Mouse (Mus musculus) gastrocnemius, postnatal 36 days (tissue): Measurements from ENCODE around the gene Cd59a. TPM values are rescaled to one million over a fixed set of nuclear protein-coding genes. Genes with fewer than 3 reads are reported as not detected.
"Not testable (repeated sequence)": the region's sequence is repeated elsewhere in the genome, so short reads cannot be mapped to it uniquely, and the experiment has no call there.

Experiments
- DNase-seq, 2 experiments: peaks; one replicate each; pipeline ENCODE4 v3.0.0; 2022
- intact Hi-C: fragments of 180-260 bp; cut with DNase I; formaldehyde crosslinking; loops from one replicate; pipeline ENCODE4 v1.15.1; 2025
- total RNA-seq, 2 experiments: library from RNA; stranded (reverse); gene quantifications; 2 replicates each; pipeline ENCODE4 v1.2.3; 2021

Cd59a gene
- total RNA-seq, 2 experiments from 2014 or later: 19.7 to 22.2 TPM

DNA sequence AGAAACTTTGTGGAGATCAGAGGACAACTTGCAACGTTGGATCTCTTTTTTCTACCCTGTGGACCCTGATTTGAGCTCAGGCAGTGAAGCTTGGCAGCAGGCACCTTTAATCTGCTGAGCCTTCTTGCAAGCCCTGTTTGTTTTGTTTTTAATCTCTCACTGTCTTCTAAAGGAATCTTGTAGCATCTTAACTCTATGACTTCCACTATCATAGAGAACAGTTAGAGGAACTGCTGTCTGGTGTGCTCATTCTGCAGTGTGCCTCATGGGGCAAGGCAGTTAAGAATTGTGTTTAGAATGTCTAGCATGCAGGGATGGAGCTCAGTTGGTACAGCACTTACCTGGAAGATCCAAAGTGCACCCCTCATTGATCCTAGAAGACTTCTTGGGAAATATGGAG, 4.3 kb downstream of the Cd59a start:
- DNase-seq: no peak
- intact Hi-C loops: no loop called here

DNA sequence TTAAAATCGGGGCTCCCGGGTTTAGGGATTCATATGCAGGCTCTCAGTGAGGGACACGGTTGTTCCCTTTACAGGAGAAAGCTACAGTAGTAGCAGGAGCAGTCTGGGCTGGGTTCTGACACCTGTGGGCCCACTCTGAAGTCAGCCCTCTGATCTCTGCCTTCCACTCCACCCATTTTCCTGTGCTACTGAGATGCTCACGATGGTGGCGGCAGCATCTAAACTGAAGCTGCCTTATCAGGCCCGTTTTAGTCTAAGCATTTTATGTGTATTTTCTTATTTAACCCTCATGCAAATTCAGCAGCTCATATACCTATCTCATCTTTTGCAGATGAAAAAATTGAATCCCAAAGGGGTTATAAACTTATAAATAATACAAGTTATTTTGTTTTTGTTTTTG, 9.2 kb downstream of the Cd59a start:
- DNase-seq: no peak
- intact Hi-C loops: no loop called here

DNA sequence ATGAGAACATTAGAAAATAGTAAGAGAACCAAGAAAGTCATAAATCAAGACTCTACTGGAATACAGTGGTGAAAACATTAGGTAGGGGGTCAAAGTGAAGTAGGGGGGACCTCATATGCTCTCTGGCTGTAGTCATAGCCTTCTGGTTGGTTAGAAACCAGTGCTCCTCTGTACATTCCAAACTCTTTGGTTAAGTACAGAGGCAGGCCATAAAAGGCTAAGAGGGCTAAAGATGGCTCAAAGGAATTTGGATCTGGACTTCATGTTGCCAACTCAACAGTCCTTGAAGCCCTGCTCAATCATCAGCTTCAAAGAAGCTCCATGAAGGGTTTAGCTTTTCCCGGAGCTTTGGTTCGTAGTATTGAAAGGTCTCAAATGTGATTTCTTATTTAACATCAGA, 13.4 kb downstream of the Cd59a start:
- DNase-seq, intact Hi-C loops: not testable (repeated sequence)

DNA sequence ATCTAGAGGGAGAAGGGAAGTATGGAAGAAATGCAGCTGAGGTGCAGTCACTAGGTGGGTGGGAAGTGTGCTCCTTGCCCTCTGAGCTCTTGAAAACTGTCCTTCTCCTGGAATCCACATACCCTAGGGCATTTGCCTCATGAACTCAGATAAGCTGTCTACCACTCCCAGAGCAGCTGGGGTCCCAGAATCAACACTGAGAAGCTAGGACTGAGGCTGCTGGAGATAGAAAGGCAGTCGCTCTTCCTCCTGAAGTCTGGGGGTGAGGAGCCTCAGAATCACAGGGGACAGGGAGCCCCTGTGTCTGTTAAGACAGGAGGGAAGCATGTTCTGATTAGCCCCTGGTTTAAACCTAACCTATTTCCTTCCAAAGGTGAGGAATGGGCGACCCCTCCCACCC, 13.9 kb downstream of the Cd59a start:
- no peak for DNase-seq

DNA sequence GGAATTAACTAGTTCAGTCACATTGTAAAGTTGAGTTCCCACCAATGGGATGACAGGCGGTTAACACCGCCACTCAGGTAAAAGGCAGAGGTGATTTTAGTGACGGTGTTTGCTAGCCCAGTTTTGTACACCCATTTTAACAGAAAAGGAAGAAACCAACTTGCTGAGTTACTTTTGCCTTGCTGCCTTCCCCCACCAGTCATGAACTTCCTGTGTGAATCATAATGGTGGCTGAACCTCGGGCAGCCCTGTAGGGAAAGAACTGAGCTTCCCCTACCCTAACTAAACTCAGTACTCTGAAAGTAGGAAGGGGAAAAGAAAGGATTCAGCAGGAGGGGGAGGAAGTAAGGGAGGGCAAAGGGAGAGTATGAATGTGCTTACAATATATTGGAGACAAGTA, 14.4 kb downstream of the Cd59a start:
- intact Hi-C loops: no loop called here
- DNase-seq: no peak

More for the DNA sequence above, 13.9 kb downstream of the Cd59a start:
- intact Hi-C loops: no loop called here

DNA sequence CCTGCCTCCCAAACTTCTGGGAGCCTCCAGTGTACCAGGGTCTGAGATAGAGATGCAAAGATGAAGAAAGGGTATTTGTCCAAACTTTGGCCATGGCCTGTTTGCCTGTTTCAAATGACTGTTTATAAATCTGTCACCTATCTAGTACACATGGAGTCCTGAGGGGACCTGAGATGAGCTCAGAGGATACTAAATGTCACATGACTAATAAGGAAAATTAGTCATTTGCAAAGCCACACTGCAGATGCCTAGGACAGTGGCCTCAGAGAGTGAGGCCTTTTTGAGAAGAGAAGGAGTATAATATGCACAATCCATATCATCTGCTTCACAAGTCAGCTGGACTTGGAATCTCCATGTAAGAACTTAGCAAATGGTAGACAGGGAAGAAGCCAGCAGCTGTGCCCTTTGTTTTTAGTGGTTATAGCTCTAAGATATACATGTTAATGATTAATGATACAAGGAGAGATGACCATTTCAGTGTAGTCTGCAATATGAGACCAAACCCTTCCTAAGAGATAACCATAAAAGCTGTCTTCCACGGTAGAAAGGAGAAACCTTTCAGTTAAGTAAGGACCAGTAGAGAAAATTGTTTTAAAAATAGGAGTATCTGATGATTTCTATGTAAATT, 15.7 kb downstream of the Cd59a start:
- intact Hi-C loops, DNase-seq: not testable (repeated sequence)

DNA sequence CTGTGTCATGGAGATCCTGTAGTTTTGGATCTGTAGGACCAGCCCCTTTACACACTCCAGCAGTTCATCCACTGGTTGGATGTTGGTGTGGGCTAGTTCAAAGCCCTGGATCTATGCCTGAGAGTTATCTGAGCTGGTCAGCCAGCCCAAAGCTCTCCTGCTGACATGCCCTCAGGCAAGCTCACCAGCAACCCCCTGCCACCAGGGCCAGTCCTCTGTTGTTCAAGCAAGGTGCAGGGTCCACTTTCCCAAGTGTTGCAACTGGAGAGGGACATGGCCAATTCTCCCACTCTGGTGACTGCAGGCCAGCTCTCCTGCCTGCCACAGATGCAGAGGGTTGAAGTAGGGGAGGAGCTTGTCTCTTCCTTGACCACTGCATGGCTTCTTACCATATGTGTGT, 18.0 kb downstream of the Cd59a start:
- intact Hi-C loops: not testable (repeated sequence)

DNA sequence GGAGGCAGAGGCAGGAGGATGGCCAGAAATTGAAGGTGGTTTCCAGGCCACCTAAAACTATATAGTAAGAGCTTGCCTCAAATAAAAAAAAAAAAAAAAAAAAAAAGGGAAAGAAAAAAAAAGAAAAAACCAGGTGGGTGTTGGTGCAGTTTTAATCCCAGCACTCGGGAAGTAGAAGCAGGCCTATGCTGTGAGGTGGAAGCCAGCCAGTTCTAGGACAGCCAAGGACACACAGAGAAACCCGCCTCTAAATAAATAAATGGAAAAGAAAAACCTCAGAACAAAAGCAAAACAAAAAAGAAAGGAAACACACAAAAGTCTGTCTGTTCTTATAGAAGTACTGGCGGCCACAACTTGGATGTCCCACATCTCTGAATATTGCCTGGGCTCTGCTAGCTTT, 19.3 kb downstream of the Cd59a start:
- intact Hi-C loops: no loop called here
- DNase-seq: no peak

More for the DNA sequence above, 18.0 kb downstream of the Cd59a start:
- not testable (repeated sequence) for DNase-seq

DNA sequence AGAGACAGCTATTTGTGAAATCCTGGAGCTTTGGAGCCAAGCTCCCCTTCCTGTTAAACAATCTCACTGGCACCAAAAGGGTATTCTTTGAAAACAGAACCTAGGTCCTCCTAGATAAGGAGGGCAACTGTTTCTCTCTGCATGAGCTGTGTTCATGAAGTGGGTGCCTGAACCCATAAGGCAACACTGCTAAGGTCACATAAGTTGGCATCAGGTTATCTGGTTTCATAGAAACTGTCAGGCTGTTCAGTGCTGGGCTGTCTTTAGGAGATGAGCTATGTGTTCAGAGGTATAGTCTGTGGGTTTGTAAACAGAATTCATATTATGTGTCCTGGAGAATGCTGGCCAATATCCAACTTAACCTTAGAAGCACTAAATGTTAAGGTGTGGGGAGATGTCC, 21.6 kb downstream of the Cd59a start:
- DNase-seq, intact Hi-C loops: not testable (repeated sequence)

DNA sequence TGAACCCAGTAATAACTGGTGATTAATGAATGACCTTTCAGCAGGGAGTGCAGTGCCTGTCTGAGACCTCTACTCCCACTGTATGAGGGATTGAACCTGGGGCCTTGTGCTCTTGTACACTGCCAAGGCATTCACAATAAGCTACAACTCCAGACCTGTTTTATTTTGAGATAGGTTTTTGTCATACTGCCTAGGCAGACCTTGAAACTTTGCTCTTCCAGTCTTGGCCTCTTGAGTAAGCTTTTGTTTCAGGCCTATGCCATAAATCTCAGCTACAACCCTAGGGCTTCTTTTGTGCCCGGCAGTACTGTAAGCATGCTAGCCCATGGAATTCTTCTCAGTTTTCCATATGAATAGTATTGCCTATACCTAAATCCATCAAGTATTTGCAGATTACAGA, 23.5 kb downstream of the Cd59a start:
- DNase-seq: no peak

DNA sequence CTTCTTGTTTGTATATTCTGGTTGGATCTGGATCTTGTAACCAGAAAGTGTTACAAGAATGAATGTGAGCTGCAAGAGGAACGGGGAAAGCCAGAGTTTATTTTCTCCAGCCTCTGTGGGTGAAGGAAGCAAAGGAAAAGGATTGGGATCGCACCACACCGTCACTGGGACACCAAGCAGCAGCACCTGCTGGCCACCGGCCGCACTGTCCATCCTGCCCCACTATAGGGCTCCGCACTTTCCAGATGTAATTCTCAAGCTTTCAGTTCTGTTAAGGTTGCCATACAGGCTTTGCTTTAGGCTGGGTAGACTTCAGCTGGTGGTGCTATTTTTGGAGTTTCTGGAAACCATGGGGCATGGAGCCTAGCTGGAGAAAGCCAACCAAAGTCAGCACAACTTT, 24.7 kb downstream of the Cd59a start:
- DNase-seq: no peak
- intact Hi-C loops: loop anchor here (10.0 kb wide), 2 partner anchors 86 to 374 kb away; partner anchors contain the start of gene Hipk3

More for the DNA sequence above, 23.5 kb downstream of the Cd59a start:
- intact Hi-C loops: no loop called here

DNA sequence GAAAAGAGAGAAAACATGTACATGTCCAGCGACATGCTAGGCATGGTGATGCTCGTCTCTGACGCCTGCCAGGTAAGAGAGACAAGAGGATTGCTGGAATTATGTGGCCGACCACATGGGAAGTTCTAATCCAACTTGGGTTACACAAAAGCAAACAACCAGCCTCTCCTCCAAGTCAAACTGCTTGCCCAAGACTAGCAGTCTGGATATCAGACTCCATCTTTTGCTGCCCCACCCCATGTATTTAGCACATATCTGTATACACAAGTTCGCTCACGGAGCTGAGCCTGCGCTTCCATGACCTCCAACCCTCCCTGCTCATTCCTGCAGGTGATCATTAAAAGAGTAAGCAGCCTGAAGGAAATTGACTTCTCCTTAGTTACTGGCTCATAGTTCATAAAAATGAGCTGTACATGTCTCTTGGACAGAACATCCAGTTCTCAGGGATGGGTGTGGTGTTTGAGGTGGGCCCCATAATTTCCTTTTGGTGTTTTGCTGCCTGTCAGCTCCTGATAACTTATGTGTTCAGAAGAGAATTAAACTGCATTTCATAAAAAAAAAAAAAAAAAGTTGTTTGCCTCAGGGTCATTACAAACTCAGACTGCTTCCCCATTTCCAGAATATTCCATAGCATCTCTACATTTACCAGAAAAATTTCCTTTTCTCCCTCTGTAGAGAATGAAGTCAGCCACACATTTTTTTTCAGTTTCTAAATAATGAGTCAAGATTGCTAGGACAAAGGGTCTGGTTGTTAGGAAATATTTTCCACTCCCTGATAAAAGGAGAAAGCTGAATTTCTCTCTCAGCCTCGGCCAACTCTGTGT, 26.3 kb downstream of the Cd59a start:
- intact Hi-C loops: loop anchor here (10.0 kb wide), 2 partner anchors 87 to 373 kb away; partner anchors contain the start of gene Hipk3
- no peak for DNase-seq

DNA sequence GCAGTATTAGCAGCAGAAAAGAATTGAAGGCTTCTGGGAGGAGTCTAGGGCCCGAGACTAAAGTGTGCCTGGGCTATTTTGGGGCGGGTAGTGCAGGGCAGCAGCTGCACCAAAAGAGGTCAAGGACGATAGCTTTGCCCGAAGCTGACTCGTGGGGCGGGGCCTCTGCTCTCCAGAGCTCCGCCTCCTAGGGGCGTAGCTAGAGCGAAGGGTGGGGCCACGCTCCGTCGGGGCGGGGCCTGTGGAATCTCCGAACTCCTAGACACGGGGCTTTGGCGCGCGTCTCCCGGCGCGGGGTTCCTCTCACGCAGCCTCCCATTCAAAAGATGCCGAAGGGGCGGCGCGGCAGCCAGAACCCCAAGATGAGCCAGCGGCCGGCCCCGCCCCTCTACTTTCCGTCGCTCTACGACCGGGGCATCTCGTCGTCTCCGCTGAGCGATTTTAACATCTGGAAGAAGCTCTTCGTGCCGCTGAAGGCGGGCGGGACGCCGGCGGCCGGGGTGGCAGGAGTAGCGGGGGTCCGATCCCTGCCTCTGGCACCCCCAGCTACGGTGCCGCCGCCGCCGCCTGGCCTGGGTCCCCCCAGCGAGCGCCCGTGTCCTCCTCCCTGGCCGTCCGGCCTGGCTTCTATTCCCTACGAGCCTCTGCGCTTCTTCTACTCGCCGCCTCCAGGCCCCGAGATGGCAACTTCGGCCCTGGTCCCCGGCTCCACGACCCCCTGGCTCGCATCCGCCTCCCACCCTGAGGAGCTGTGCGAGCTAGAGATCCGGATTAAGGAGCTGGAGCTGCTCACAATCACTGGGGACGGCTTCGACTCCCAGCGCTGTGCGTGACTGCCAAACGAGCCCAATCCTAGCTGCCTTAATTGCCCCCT, 27.1 kb downstream of the Cd59a start, which contains the start of gene A930018P22Rik:
A930018P22Rik (plus strand) TSS at position 265 of the 874 bp plus-strand sequence.
- intact Hi-C loops: loop anchor here (10.0 kb wide), 2 partner anchors 88 to 372 kb away; partner anchors contain the start of gene Hipk3
- DNase-seq: peak; percentile 88 to 89

DNA sequence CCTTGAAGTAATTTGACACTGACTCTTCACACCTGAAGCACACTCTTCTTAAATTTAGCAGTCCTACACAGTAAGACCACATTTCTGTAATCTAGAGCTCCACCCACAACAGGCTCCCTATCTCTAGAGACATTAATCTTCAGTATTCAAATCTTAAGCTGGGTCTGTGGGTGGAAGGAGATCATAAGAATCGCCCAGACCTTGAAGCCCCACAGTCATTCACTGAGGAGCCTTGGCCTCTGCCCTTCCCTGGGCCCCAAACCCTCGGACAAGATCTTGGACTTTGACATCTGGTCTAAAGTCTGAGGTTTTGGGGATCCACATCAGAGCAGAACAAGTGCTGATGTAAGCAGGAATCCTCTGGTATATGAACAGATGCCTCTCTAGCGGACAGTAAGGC, 27.9 kb downstream of the Cd59a start:
- intact Hi-C loops: loop anchor here (10.0 kb wide), 2 partner anchors 89 to 371 kb away; partner anchors contain the start of gene Hipk3
- no peak for DNase-seq

DNA sequence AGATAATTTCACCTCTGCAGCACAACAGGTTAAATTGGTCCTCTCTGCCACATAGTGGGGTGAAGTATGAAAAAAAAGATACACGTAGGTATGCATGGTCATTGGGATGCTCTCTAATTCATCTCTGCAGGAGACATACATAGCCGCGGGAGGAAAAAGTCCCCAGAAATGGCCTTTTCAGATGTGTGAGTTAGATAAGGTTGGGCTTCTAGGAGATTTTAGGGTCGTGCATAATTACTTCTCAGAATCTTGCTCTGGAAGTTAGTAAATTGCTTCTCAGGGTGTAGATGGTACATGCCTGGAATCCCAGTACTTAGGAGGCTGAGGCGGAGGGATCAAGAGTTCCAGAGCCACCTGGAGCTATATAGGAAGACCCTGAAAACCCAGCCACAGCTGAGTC, 28.5 kb downstream of the Cd59a start:
- no peak for DNase-seq
- intact Hi-C loops: loop anchor here (10.0 kb wide), 2 partner anchors 89 to 371 kb away; partner anchors contain the start of gene Hipk3

DNA sequence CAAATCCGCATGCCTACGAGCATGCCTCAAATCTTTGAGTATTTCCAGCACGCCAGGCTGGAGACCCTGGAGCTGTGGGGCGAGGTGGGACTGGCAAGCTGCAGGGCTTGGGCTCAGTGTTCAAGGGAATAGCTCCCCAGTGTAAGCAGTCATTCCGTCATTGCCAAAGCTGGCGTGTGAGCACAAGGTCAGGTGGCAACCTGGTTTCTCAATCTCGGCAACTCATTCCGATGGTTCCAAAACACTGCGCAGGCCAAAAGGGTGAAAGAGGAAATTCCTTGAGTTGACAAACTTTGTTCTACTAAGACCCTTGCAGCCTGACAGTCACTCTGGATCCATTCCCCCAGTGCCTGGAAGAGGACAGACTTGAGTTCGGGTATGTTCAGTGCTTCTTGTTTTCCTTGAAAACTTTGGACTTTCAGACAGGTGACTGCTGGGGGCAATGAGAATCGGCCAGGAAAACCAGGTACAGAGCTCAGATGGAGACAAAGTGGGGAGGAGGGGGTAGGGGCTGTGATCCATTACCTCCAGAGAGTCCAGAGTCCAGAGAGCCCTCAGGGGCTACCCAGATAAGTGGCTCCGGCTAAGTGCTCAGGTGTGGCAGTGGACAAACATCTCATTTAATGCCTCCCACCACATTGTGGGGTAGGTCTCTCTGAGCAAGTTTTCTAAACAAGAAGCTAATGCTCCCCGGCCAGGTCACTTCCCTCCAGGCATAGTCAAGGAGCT, 33.4 kb downstream of the Cd59a start:
- no peak for DNase-seq
- intact Hi-C loops: loop anchor here (10.0 kb wide), 2 partner anchors 94 to 366 kb away; partner anchors contain the start of gene Hipk3

DNA sequence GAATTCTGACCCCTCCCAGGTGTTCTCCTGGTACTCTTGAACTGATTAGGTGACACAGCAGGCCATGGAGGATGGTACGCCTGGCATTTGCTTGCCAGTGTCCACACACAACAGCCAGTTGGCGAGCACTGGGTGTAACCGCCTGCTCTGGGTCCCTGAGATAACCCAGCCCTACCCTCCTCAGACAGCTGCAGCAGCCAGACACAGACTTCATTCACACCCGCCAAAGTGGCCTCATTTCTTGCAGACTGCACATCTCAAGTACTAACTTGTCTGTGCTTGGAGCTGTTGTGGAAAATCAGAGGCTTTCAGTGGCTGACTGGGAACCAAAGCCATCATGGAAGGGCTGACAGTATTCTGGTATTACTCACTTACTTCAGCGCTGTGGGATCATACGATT, 34.6 kb downstream of the Cd59a start:
- DNase-seq: no peak
- intact Hi-C loops: loop anchor here (5.0 kb wide), 1 partner anchor 457 kb away; no protein-coding TSS in a partner anchor

DNA sequence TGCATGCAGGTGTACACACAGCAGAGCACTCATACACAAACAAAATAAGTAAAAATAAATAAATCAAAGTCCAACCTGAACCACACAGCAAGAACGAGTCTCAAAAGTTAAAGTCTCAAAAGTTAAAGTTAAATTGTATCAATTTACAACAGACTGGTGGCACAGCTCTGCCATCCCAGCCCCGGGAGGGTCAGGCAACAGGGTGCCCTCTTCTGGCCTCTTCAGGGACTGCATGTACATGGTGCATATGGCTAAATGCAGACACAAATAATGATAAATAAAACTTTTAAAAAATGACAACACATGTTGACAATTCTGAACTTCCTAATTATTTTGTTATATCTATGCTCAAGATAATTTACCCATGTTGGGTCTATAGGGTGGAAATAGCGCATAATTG, 35.4 kb downstream of the Cd59a start:
- DNase-seq: no peak
- intact Hi-C loops: loop anchor here (5.0 kb wide), 1 partner anchor 456 kb away; no protein-coding TSS in a partner anchor

DNA sequence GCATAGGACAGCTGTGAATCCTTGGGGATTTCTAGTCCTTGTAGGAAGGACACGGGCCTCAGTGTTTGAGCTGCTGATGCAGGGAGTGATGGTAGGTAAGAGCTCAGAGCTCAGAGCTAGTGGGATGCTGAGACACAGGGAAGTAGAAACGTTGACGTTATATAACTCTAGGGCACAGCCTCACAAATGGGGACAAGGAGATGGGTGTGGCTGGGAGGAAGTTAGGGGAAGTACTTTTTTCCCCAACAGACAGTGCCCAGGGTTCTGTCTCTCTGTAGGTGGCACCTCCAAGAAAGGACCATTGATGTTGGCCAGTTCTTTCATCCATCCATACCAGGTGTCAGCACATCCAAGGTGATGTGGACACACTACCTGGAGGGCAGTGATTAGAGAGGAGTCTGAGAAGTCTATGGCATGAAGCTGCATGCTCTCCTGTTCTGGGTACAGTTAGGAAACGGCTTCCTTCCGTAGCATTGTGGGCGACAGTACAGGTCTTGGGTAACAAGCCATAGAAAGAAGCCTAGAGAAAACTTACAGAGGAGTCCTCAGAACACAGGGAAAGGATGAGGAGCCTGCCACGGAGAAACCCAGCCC, 36.8 kb downstream of the Cd59a start:
- no peak for DNase-seq
- intact Hi-C loops: loop anchor here (5.0 kb wide), 1 partner anchor 455 kb away; no protein-coding TSS in a partner anchor
